Mouse (Mus musculus) common myeloid progenitor, adult 5-6 weeks (primary cell): Measurements from ENCODE around the gene Thsd4. TPM values are rescaled to one million over a fixed set of nuclear protein-coding genes. Genes with fewer than 3 reads are reported as not detected.
A peak's percentile ranks its signal among the peaks of the same experiment; 100 is the strongest.
"Not testable (repeated sequence)": the region's sequence is repeated elsewhere in the genome, so short reads cannot be mapped to it uniquely, and the experiment has no call there.

Experiments
- ATAC-seq: replicated peaks from 2 replicates; pipeline ENCODE4 v1.8.0; 2016; ENCODE audit warnings: low read depth, mild to moderate bottlenecking, moderate TSS enrichment, inconsistent platforms; ENCODE audit not compliant: poor library complexity, severe bottlenecking
- total RNA-seq: library from RNA; stranded (forward); fragments of 200-1000, 187-1606 nt; gene quantifications from 2 replicates; pipeline ENCODE4 v1.2.3, GENCODE M21; 2017

Thsd4 gene
- total RNA-seq, 1 experiment from 2014 or later, result 0.32 TPM

- ATAC-seq, result no peak
These were observed 556.8 kb downstream of the Thsd4 start for GRCm38 (mm10) chr9:59965046-59965445.

- no peak for ATAC-seq
These were observed 557.5 kb downstream of the Thsd4 start for GRCm38 (mm10) chr9:59964367-59964766.

DNA sequence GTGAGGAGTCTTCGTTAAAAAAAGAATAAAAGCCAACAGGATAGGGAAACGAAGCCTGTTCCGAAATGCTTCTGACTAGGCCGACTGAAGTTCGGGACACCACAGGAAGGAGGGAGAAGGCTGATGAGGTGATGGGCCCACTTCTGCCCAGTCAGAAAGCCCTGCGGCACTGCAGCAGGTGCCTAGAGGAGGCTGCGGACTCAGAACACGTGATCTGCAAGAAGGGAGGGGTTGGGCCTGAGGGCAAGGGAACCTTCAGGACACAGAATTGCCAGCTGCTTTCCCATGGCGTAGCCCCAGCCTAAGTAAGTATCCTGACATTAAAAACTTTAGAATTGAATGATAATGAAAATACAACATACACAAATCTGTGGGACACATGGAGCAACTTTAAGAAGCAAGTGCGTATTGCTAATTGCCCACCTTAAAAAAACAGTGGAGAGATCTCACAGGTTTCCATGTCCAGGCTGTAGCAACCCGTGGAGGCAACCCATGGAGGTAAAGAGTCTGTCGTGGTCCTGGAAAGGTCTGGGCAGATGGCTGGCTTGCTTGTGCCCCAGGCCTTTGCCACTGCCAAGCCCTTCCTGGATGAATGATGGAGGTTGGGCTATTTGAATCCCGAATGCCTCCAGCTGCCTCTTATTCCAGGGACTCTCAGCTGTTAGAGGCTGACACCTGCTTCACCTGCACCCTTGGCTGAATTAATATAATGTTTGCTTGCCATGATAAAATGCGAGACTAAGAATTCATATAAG is 560.5 kb downstream of the Thsd4 start:
- no peak for ATAC-seq

GRCm38 (mm10) chr9:59960559-59960958 is 561.3 kb downstream of the Thsd4 start, which contains the start of gene Nr2e3:
TSS of gene Nr2e3 (minus strand) at chr9:59960659.
- no peak for ATAC-seq

DNA sequence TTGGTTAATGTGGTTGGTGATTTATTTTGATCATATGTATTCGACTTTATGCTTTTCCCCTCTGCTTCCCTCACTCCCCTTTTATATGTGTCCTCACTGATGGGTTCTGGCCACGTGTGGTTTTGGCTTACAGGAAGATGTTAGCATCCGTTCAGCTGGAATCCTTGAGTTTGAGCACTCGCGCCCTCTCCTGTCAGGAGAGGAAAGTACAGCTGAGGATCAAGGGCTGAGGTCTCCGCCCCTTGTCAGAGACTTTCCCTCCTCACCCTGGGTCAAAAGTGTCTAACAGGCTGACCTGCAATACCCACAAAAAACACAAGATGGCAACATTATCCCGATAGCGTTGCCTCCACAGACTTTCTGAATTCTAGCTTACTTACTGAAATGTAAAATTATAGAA is 562.6 kb downstream of the Thsd4 start:
- ATAC-seq, result peak; percentile 99

GRCm38 (mm10) chr9:59958115-59958514 is 563.7 kb downstream of the Thsd4 start:
- not testable (repeated sequence) for ATAC-seq

DNA sequence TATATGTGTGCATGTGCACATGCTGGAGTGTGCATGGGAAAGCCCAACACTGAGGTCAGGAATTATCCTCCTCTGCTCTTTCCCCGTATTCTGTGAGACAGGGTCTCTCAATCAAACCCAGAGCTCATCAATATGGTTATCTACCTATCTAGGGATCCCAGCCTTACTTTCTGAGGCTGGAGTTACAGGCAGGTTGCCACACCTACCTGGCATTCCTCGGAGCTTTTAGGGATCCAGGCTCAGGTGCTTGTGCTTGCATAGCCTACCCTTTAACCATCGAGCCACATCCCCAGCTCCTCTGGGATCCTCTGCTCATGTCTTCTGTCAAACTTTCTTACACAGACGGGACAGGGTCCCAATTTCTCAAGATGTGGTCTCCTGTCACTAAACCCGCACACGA is 565.4 kb downstream of the Thsd4 start:
- ATAC-seq, result no peak

GRCm38 (mm10) chr9:59955692-59956091 is 566.2 kb downstream of the Thsd4 start:
- ATAC-seq, result no peak

- ATAC-seq, result no peak
These were observed 566.6 kb downstream of the Thsd4 start for GRCm38 (mm10) chr9:59955199-59955598.

- no peak for ATAC-seq
These were observed 568.3 kb downstream of the Thsd4 start for GRCm38 (mm10) chr9:59953556-59953955.

- no peak for ATAC-seq
These were observed 569.3 kb downstream of the Thsd4 start for GRCm38 (mm10) chr9:59952515-59953070.

GRCm38 (mm10) chr9:59951943-59952342 is 569.9 kb downstream of the Thsd4 start:
- ATAC-seq, result no peak

DNA sequence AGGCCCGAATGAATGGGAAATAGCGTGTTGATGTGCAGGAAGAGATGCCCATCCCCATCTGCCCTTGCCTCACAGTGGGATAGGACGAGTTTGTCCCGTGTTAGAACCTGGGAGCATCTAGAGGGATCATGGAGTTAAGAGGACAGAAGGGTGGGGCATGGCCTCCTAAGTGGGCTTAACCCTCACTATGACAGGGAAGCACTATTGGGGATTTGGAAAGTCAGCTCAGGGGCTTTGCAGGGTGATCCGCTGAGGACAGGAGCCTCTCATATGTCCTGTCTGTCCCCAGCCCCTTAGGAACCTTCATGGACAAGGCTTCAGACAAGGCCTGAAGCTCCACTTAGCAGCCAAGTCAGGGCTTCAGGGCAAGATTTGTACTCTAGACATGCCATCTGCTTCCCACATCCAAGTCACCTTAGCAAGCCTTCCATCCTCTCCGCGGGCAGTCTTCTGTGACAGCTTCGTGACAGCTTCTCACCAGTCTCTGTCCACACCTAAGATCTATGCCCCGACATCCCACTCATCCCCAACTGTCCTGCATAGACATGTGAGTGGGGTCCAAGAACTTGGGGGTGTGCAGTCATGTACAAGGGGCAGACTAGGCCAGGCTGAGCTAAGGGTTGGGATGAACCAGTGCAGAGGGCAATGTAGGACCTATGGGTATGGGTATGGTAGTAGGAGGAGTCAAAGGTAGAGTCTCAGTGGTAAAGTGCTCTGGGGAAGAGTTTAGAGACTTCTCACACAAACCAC is 570.7 kb downstream of the Thsd4 start:
- ATAC-seq, result no peak

- ATAC-seq, result no peak
These were observed 571.9 kb downstream of the Thsd4 start for GRCm38 (mm10) chr9:59949981-59950380.

GRCm38 (mm10) chr9:59949511-59949910 is 572.3 kb downstream of the Thsd4 start:
- ATAC-seq, result no peak

DNA sequence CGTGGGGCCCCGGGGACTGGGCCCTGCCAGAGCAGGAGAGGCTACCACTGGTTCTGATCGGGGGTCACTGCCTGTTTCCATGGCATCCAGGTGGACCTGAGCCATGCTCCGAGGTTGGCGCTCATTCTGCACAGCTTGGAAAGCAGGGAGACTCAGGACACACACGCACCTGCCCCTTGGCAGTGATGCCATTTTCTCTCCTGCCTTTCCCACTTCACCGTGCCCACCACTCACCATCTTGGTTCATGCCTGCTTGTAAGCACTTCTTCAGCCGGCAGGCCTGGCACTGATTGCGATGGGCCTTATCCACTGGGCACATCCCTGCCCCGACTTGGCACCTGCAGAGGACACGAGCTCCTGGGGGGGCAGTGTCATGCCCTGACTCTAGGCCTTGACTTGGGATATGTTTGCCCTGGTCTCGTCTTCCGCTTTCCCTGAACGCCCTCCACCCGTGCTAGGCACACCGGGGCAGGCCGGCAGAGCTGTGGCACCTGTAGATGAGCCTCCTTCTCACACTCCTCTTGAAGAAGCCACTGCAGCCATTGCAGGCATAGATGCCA is 573.1 kb downstream of the Thsd4 start:
- ATAC-seq, result no peak

DNA sequence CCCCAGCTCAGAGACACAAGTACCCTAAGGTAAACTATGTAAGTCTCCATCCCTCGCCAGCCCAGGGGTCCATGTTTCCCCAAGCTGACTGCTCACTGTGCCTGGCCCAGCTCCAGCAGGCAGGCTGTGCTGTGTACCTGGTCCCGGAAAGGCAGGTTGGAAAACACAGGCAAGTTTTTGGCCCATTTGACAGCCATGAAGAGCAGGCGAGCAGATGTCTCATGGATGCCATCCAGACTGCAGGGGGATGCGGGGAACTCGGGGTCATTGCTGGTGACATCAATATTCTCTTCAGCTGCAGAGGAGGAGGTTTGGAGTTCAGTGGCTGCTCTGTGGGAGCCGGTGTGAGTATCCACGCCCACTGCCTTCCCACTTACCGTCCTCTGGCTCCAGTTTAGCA is 573.6 kb downstream of the Thsd4 start:
- no peak for ATAC-seq

DNA sequence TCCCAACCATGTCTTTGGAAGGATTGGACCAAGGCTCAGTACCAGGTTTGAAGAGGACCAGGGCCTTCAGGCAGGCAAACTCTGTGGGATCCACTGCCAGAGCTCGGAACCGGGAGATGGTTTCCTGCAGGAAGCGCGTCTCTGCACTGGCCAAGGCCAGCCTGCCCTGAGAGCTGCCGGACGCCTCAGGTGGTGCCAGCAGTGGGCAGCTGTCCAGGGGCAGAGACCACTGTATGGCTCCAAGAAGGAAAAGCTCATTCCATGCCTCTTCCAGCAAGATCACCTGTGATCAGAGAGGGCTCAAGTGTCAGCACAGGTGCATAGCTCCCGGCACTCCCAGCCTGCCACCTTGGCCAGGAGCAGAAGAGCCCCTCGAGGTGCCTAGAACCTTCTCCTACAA is 574.6 kb downstream of the Thsd4 start:
- no peak for ATAC-seq

GRCm38 (mm10) chr9:59945241-59945640 is 576.6 kb downstream of the Thsd4 start:
- no peak for ATAC-seq

GRCm38 (mm10) chr9:59943826-59944225 is 578.0 kb downstream of the Thsd4 start:
- ATAC-seq, result no peak
